Mouse (Mus musculus): ENCODE results near the gene Gm3238.

GRCm38 (mm10) chr10:77769727-77770126 lies 1.4 kb downstream of the Gm3238 start:
- TF ChIP-seq CTCF (IDR thresholded peaks at IDR 0.05; ENCODE audit: control insufficient read depth, insufficient read depth, insufficient read length) = no peak
- TF ChIP-seq USF1 (IDR thresholded peaks at IDR 0.05; ENCODE audit: low read depth) = no peak
- no peak for TF ChIP-seq FOSL1 (IDR thresholded peaks at IDR 0.05; ENCODE audit: insufficient read depth, low read length, poor library complexity, severe bottlenecking)
- no peak for TF ChIP-seq CEBPB (IDR thresholded peaks at IDR 0.05; ENCODE audit: low read depth)
- no peak for TF ChIP-seq MYOD1 (IDR thresholded peaks at IDR 0.05; ENCODE audit: control insufficient read depth, insufficient read length, low read depth)
- TF ChIP-seq MAX (IDR thresholded peaks at IDR 0.05) = no peak

Measured in C2C12 (cell line).